8 mouse cellular contexts compared by ENCODE assay signal in genomic region chr11:69834001-69834549, GRCm38 (mm10). TPM values are rescaled to one million over a fixed set of nuclear protein-coding genes. Genes with fewer than 3 reads are reported as not detected.
DNase-seq lines count a peak whose midpoint lies in the region; ATAC-seq and TF ChIP-seq lines count a peak whose summit lies in the region.

No protein-coding gene starts in this region.

- peaks cover 41% of the 10 kb centered on the region for H3K27me3 ChIP-seq in limb, embryonic 12.5 days
- no peaks in the 10 kb centered on the region for H3K27me3 ChIP-seq in midbrain, embryonic 16.5 days (ENCODE audit: control insufficient read depth, insufficient read depth, low read depth, low read length)

- H3K4me2 ChIP-seq in limb, embryonic 12.5 days, result peak overlapping the region; percentile 95
- peak overlapping the region; percentile 97 for H3K4me2 ChIP-seq in midbrain, embryonic 16.5 days (ENCODE audit: low read length)

- WGBS in limb, embryonic 12.5 days, result 9% methylated on average over 42 of the region's 48 CpGs
- 8% methylated on average over 42 of the region's 48 CpGs for WGBS in midbrain, embryonic 16.5 days

- peak; percentile 33 for ATAC-seq in granulocyte monocyte progenitor cell, adult 5-6 weeks (replicated peaks; ENCODE audit: poor library complexity, severe bottlenecking)
- no peak for ATAC-seq in limb, embryonic 12.5 days (ENCODE audit: insufficient number of reproducible peaks, insufficient read depth, low FRiP score, low TSS enrichment, low read depth)
- ATAC-seq in midbrain, embryonic 16.5 days, result no peak

- H3K9me3 ChIP-seq in limb, embryonic 12.5 days, result no peaks in the 10 kb centered on the region
- H3K9me3 ChIP-seq in midbrain, embryonic 16.5 days (replicated peaks; ENCODE audit: control insufficient read depth, low read length, poor library complexity, severe bottlenecking), result no peaks in the 10 kb centered on the region

- DNase-seq in left cerebral cortex, adult 2 months (ENCODE audit: extremely low spot score in 1 of 2, low spot score in 2 of 2), result peak in 1 of 2 experiments; percentile 38
- DNase-seq in left cerebral cortex, adult 9 months (ENCODE audit: low spot score in 2 of 2), result no peak
- DNase-seq in brain, adult 2 months (ENCODE audit: low read depth, low spot score), result peak; percentile 43
- peak; percentile 65 for DNase-seq in thymus, postnatal 0 days (ENCODE audit: low spot score)
- DNase-seq in adipocyte (ENCODE audit: low spot score), result no peak

- TF ChIP-seq CTCF in left cerebral cortex, adult 2 months (IDR thresholded peaks at IDR 0.05), result no peak

- H3K4me1 ChIP-seq in limb, embryonic 12.5 days (replicated peaks), result peaks cover 45% of the 10 kb centered on the region
- peaks cover 26% of the 10 kb centered on the region for H3K4me1 ChIP-seq in midbrain, embryonic 16.5 days (ENCODE audit: control insufficient read depth, insufficient read depth, low read length)

- peak overlapping the region; percentile 67 for H3K4me3 ChIP-seq in left cerebral cortex, adult 2 months
- H3K4me3 ChIP-seq in limb, embryonic 12.5 days (replicated peaks), result peak overlapping the region; percentile 72
- H3K4me3 ChIP-seq in midbrain, embryonic 16.5 days (ENCODE audit: low read depth, low read length), result peak overlapping the region; percentile 94

- intact Hi-C loops in left cerebral cortex, adult 2 months (cut with DNase I), result loop anchor here (2.0 kb wide), 1 partner anchor 67 kb away; no protein-coding TSS in a partner anchor

- H3K27ac ChIP-seq in left cerebral cortex, adult 2 months, result no peak overlapping the region
- 0 out of 2 replicates have a peak overlapping the region, but pooled peaks have one; percentile 4 for H3K27ac ChIP-seq in limb, embryonic 12.5 days
- H3K27ac ChIP-seq in midbrain, embryonic 16.5 days (ENCODE audit: low read length), result peak overlapping the region; percentile 50; the same call in 1 of the 2 replicates

- peaks cover 39% of the 10 kb centered on the region for H3K36me3 ChIP-seq in limb, embryonic 12.5 days
- peaks cover 13% of the 10 kb centered on the region for H3K36me3 ChIP-seq in midbrain, embryonic 16.5 days (ENCODE audit: control insufficient read depth, insufficient read depth, low read length)

- peak overlapping the region; percentile 77 for H3K9ac ChIP-seq in limb, embryonic 12.5 days (replicated peaks)
- H3K9ac ChIP-seq in midbrain, embryonic 16.5 days (ENCODE audit: low read depth, low read length), result peak overlapping the region; percentile 99

RNA-seq across cellular contexts. Expression of gene Nlgn2, which starts 3.5 kb away (rescaled TPM):
- 100 to 1,000 TPM; 236 to 243 TPM for total RNA-seq in left cerebral cortex, adult 2 months (2021)
- 13.5 and 33.1 TPM in 2 replicates for total RNA-seq in granulocyte monocyte progenitor cell, adult 5-6 weeks (2014; fragmentation: Nextera tagmentation)
- total RNA-seq in granulocyte monocyte progenitor cell, adult 5-6 weeks (2017), result 4.0 and 7.4 TPM in 2 replicates
- polyA plus RNA-seq in limb, embryonic 12.5 days (2016; fragmentation: Nextera tagmentation; extraction: Ambion mirVana), result 8.4 and 9.1 TPM in 2 replicates
- polyA plus RNA-seq in midbrain, embryonic 16.5 days (2015; fragmentation: Nextera tagmentation; extraction: Ambion mirVana), result 20.6 and 21.5 TPM in 2 replicates
- 1.2 and 1.9 TPM in 2 replicates for polyA plus RNA-seq in thymus, postnatal 0 days (2015; fragmentation: Nextera tagmentation; extraction: Ambion mirVana)

RNA-seq across cellular contexts. Expression of gene Tmem256, which starts 4.2 kb away (rescaled TPM):
- total RNA-seq in left cerebral cortex, adult 2 months (2021), result 100 to 1,000 TPM; 113 to 126 TPM
- 294 and 359 TPM in 2 replicates for total RNA-seq in granulocyte monocyte progenitor cell, adult 5-6 weeks (2014; fragmentation: Nextera tagmentation)
- 118 and 164 TPM in 2 replicates for total RNA-seq in granulocyte monocyte progenitor cell, adult 5-6 weeks (2017)
- 346 and 353 TPM in 2 replicates for polyA plus RNA-seq in limb, embryonic 12.5 days (2016; fragmentation: Nextera tagmentation; extraction: Ambion mirVana)
- 271 and 312 TPM in 2 replicates for polyA plus RNA-seq in midbrain, embryonic 16.5 days (2015; fragmentation: Nextera tagmentation; extraction: Ambion mirVana)
- polyA plus RNA-seq in thymus, postnatal 0 days (2015; fragmentation: Nextera tagmentation; extraction: Ambion mirVana), result 325 and 342 TPM in 2 replicates

RNA-seq across cellular contexts. Expression of gene Spem1, which starts 12.1 kb away (rescaled TPM):
- total RNA-seq in left cerebral cortex, adult 2 months (2021), result under 1 TPM; 0.34 to 0.44 TPM
- total RNA-seq in granulocyte monocyte progenitor cell, adult 5-6 weeks (2014; fragmentation: Nextera tagmentation), result not detected in 2 replicates
- total RNA-seq in granulocyte monocyte progenitor cell, adult 5-6 weeks (2017), result not detected in 2 replicates
- polyA plus RNA-seq in limb, embryonic 12.5 days (2016; fragmentation: Nextera tagmentation; extraction: Ambion mirVana), result 0.20 TPM in 1 of 2 replicates, not detected in the other
- polyA plus RNA-seq in midbrain, embryonic 16.5 days (2015; fragmentation: Nextera tagmentation; extraction: Ambion mirVana), result 0.24 and 0.68 TPM in 2 replicates
- not detected in 2 replicates for polyA plus RNA-seq in thymus, postnatal 0 days (2015; fragmentation: Nextera tagmentation; extraction: Ambion mirVana)

RNA-seq across cellular contexts. Expression of gene Plscr3, which starts 12.1 kb away (rescaled TPM):
- total RNA-seq in left cerebral cortex, adult 2 months (2021), result 10 to 100 TPM; 19.5 to 22.5 TPM
- 108 and 109 TPM in 2 replicates for total RNA-seq in granulocyte monocyte progenitor cell, adult 5-6 weeks (2014; fragmentation: Nextera tagmentation)
- 24.9 and 25.2 TPM in 2 replicates for total RNA-seq in granulocyte monocyte progenitor cell, adult 5-6 weeks (2017)
- 111 and 120 TPM in 2 replicates for polyA plus RNA-seq in limb, embryonic 12.5 days (2016; fragmentation: Nextera tagmentation; extraction: Ambion mirVana)
- 46.3 and 48.1 TPM in 2 replicates for polyA plus RNA-seq in midbrain, embryonic 16.5 days (2015; fragmentation: Nextera tagmentation; extraction: Ambion mirVana)
- 68.4 and 70.4 TPM in 2 replicates for polyA plus RNA-seq in thymus, postnatal 0 days (2015; fragmentation: Nextera tagmentation; extraction: Ambion mirVana)

RNA-seq across cellular contexts. Expression of gene Spem2, which starts 15.8 kb away (rescaled TPM):
- not detected for total RNA-seq in left cerebral cortex, adult 2 months (2021)
- total RNA-seq in granulocyte monocyte progenitor cell, adult 5-6 weeks (2014; fragmentation: Nextera tagmentation), result not detected in 2 replicates
- not detected in 2 replicates for total RNA-seq in granulocyte monocyte progenitor cell, adult 5-6 weeks (2017)
- not detected in 2 replicates for polyA plus RNA-seq in limb, embryonic 12.5 days (2016; fragmentation: Nextera tagmentation; extraction: Ambion mirVana)
- polyA plus RNA-seq in midbrain, embryonic 16.5 days (2015; fragmentation: Nextera tagmentation; extraction: Ambion mirVana), result not detected in 2 replicates
- polyA plus RNA-seq in thymus, postnatal 0 days (2015; fragmentation: Nextera tagmentation; extraction: Ambion mirVana), result not detected in 2 replicates

Comparison
In these comparisons a context has a peak if more than half of its experiments do, and no peak if none do; other contexts are left out.
1. DNase-seq: peak in brain, adult 2 months (single experiment) and thymus, postnatal 0 days (single experiment); none in left cerebral cortex, adult 9 months (0 of 2) and adipocyte (single experiment).
2. Peak in every context shown above with its lines, with median percentiles within 50 percentile points of each other: H3K4me3 ChIP-seq.